Mouse (Mus musculus): ENCODE data around the gene Pam16.

DNA sequence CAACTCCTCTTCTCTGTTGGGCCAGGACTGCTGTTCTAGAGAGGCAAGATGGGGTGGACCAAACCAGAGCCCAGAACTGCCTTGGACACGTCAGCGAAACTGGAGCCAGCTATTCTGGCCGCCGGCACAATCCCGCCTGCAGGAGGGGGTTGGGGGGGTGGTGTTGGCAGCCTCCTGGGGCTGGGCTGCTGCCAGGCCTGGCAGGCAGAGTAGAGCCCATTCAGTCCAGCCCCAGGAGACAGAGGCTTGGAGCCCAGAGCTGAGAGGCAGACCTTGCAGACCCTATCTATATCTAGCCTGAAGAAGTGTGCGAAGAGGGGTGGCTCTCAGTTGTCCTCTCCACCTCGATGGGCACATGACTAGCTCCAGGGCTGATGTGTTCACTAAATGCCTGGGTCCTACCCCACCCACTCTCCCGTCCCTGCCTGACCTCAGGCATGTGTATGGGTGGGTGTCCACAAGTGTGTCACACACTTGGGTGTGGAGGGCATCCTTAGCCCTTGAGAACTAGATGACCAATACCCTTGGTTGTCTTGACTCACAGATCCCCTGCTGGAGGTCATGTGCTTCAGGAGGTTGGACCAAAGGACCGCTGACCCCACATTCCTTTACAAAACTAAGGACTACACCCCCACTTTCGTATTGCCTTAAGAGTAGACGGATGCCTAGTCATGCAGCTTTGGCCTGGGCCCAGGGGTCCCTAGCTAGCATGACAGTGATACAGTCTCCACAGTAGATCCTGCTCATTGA lies 19.1 kb upstream of the Pam16 start:
- TF ChIP-seq CTCF (IDR thresholded peaks at IDR 0.05; ENCODE audit: insufficient read depth, low read depth, low read length) (no peak), POLR2A (IDR thresholded peaks at IDR 0.05; ENCODE audit: insufficient read depth, low read depth, low read length) (no peak)
